Mouse (Mus musculus) telencephalon, adult 2 months (tissue): Measurements from ENCODE around the gene Thtpa.
A peak's percentile ranks its signal among the peaks of the same experiment; 100 is the strongest.

Experiments used
- DNase-seq: peaks from one replicate; pipeline ENCODE4 v3.0.0-alpha.2; 2011; ENCODE audit warnings: low read depth, low spot score

Thtpa gene

DNA sequence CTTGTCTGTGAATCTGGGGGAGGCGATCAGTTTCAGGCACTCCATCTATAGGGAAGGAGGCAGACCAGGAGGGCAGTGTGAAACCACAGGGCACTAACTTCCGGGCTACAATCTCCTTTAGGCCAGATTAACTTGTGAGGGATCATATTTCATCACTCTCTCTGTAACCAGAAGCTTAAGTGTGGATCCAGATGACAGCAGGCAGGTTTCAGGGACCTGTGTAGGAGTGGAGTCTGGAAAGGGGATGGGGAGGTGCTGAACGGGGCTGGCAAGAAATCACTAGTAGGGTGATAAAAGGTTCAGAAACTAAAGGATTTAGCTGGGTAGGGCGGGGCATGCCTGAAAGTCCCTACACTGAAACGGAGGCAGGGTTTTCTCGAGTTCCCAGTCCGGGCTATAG is 10.8 kb downstream of the Thtpa start:
- no peak for DNase-seq

GRCm38 (mm10) chr14:55105836-55106809 is 11.5 kb downstream of the Thtpa start, which contains the start of gene Ap1g2:
Gene Ap1g2, minus strand, starts transcription at chr14:55106593.
- DNase-seq: peak; percentile 86

GRCm38 (mm10) chr14:55106990-55107389 is 12.4 kb downstream of the Thtpa start:
- no peak for DNase-seq

GRCm38 (mm10) chr14:55108202-55108870 is 13.8 kb downstream of the Thtpa start:
- peak; percentile 98 for DNase-seq

GRCm38 (mm10) chr14:55109048-55109873 is 14.7 kb downstream of the Thtpa start:
- DNase-seq: no peak

GRCm38 (mm10) chr14:55110076-55110475 is 15.5 kb downstream of the Thtpa start:
- DNase-seq: no peak

- no peak for DNase-seq
Observed at GRCm38 (mm10) chr14:55111720-55112119, 17.1 kb downstream of the Thtpa start.

- DNase-seq: no peak
Observed at GRCm38 (mm10) chr14:55113351-55113974, 18.9 kb downstream of the Thtpa start.

DNA sequence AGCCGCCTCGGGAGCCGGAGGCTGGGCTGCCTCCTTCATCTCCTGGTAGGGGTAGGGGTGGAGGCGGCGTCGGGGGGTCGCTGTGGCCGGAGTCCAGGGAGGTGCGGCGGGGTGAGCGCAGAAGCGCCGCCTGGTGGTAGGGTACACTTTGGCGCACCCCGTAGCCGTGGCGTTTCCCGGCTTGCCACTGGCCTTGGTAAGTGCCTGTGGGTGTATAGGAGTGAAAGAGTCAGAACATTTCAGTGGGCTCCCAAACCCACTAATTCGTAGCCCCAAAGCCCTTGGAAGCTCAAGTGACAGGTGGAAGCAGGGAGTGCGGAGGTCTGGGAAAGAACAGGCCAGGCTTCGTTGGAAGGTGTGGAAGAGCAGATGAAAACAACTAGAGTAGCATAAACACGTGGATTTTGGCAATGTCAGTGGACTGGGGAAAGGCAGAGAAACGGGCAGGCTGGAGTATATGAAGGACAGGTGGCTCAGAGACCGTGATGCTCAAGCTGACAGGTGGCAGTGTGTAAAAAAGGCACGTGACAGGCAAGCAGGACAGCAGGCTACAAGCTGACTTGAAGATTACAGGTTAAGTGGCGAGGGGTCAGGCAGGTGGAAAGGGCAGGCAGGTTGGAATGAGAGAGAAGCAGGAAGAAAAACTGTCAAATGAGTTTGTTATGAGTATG is 19.5 kb downstream of the Thtpa start:
- no peak for DNase-seq

DNA sequence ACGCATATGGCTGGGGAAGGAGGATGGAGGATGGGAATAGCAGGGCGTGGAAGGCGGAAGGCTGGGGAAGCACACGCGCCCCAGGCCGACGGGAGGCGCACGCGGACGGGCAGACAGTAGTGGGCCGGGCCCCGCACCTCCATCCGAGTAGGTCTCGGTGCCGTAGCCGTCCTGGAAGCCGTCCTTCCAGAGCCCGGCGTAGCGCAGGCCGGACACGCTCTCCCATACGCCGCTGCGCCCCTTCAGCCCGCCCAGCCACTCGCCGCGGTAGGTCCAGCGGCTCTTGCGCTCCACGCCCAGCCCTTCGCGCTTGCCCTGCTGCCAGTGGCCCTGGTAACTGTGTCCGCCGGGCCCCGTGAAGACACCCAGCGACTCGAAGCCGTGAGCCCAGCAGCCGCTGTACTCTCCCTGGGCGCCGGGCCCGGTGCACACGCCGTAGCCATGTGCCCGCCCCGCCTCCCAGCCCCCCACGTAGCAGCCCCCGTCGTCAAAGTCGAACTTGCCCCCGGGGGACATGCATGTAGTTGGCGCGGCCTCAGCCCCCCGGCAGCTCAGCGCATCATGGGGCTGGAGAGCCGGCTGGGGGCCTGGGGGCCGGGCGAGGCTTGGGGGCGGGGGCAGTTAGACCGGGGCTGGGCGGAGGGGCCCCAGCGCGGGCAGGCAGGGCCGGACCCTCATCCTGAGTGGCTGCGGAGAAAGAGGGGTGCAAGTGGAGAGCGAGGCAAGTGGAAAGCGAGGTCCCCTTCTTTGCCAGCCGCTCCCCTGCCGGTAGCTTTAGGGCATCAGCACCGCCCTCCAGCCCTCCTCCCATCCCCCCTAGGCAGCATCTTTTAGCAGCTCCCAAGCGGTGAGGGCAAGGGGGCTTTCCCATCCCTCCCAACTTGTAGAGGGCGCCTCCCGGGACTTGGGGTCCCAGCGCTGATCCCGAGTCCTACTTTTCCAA is 20.4 kb downstream of the Thtpa start:
- DNase-seq: no peak

DNA sequence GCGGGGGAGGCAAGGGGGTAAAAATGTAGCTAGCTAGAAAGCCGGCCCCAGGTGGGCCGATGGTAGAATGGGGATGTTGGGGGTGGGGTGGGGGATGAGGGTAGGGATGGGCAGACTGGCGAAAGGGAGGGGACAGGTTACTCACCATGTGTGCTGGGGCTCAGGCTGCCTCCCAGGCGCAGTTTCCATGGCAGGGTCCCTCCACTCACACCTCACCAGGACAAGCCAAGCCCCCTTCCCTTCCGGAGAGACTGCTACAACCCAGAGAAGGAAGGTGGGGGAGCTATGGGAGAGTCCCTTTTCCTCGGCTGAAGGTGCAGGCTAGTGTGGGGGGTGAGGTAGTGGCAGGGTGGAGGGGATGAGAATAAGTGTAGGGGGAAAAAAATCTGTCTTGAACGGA is 21.3 kb downstream of the Thtpa start:
- DNase-seq: no peak

- DNase-seq: peak; percentile 86
Observed at GRCm38 (mm10) chr14:55116425-55117200, 22.0 kb downstream of the Thtpa start, which contains the start of gene Jph4. Gene Jph4, minus strand, starts transcription at chr14:55116935.

- no peak for DNase-seq
Observed at GRCm38 (mm10) chr14:55118852-55119251, 24.3 kb downstream of the Thtpa start.

DNA sequence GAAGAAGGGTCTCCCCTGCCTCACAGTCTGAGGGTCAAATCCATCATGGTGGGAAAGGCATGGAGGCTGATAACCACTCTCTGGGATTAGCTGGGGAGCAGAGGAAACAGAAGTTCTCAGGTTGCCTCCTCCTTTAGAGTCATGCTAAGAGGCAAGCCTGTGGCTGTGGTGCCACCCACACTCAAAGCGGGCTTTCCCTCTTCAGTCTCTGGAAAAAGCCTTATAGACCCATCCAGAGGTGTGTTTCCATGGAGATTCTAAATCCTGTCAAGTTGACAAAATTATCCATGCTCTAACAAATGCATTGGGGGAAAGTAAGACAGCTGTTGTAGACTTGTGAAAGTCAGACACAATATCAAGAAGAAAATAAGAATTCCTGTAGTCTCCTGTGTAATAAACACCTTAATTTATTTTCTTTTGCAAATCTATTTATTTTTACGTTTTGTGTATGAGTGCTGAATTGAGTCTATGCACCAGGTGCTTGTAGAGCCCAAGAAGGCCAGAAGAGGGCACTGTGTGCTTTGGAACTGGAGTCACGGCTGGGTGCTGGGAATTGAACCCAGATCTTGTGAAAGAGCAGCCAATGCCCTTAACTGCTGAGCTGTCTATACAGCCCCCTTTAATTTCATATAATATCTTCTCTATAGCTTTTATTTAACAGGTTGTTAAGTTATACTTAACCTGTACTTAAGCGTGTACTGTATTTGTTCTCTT is 25.0 kb downstream of the Thtpa start:
- DNase-seq: no peak

DNA sequence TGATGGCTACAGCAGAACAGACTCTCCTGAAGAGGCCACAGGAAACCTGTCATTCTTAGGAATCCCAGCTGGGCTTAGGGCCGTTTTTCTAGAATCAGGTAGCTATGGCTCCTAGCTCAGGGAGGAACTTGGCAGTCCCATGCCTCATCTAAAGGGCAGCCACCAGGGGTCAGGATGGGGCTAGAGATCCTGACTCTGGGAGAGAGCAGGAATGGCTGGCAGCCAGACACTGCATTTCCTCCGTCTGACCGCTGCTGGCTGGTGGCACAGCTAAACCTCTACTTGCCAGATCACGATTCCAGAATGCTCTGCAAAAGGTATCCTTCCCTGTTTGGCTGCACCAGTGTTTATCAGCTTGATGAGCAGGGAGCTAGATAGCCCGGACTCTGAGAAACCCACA is 27.4 kb downstream of the Thtpa start:
- DNase-seq: no peak

- DNase-seq: no peak
Observed at GRCm38 (mm10) chr14:55122359-55122758, 27.8 kb downstream of the Thtpa start.

GRCm38 (mm10) chr14:55125711-55126110 is 31.1 kb downstream of the Thtpa start:
- no peak for DNase-seq

- DNase-seq: no peak
Observed at GRCm38 (mm10) chr14:55126521-55126920, 31.9 kb downstream of the Thtpa start.
